Mouse (Mus musculus) liver, adult 2 months (tissue): ENCODE results near the gene Pmm1.

Source experiments
- CTCF ChIP-seq: fragments of 200-500 bp; IDR thresholded peaks from 2 replicates; pipeline ENCODE4 v1.5.1; 2011; ENCODE audit warnings: low read depth, low read length, control low read depth
- POLR2A ChIP-seq: fragments of 200-500 bp; IDR thresholded peaks from 2 replicates; pipeline ENCODE4 v1.6.1; 2011; ENCODE audit warnings: low read length, control low read depth; ENCODE audit not compliant: insufficient read depth; ENCODE audit errors: extremely low read depth

- TF ChIP-seq CTCF = no peak
- no peak for TF ChIP-seq POLR2A
These were observed 19.6 kb upstream of the Pmm1 start, which contains the start of gene 1700029P11Rik for GRCm38 (mm10) chr15:81980321-81980720.
